Mouse (Mus musculus) subcutaneous adipose tissue, adult 2 months (tissue): ENCODE measurements around the gene 2010315B03Rik. TPM values are rescaled to one million over a fixed set of nuclear protein-coding genes. Genes with fewer than 3 reads are reported as not detected.

Experiments
- polyA plus RNA-seq: library from polyadenylated mRNA; depleted of rRNA; stranded (reverse); fragments of >200 nt; gene quantifications from 2 replicates; pipeline ENCODE4 v1.2.3, GENCODE M21; 2012; ENCODE audit warnings: low replicate concordance; rRNA removed

The 2010315B03Rik gene
- polyA plus RNA-seq: 4.3 TPM in 2 replicates

GRCm38 (mm10) chr9:124312171-124313142 lies at the start of gene 2010315B03Rik:
Gene 2010315B03Rik (minus strand): TSS chr9:124312696.

Other genes starting within 250 kb of the 2010315B03Rik start
- 7.1 and 14.7 TPM in 2 replicates for gene Ccr2, start 210.7 kb downstream of the 2010315B03Rik start, polyA plus RNA-seq
- gene Ccr5, start 191.2 kb downstream of the 2010315B03Rik start, polyA plus RNA-seq: 4.4 and 10.0 TPM in 2 replicates
- 144 and 268 TPM in 2 replicates for gene Ppp2r3d, start 164.2 kb upstream of the 2010315B03Rik start, polyA plus RNA-seq
- not detected in 2 replicates for gene Gm21836, start 181.1 kb upstream of the 2010315B03Rik start, polyA plus RNA-seq